ENCODE assay signal across 8 mouse cellular contexts in genomic region chr1:135789815-135790214, GRCm38 (mm10). TPM values are rescaled to one million over a fixed set of nuclear protein-coding genes. Genes with fewer than 3 reads are reported as not detected.
DNase-seq lines count a peak whose midpoint lies in the region; ATAC-seq and TF ChIP-seq lines count a peak whose summit lies in the region.

No protein-coding gene starts in this region.

- WGBS in cerebellum, adult 2 months, result 13% methylated on average over 5 of the region's 5 CpGs

- no peaks in the 10 kb centered on the region for H3K27me3 ChIP-seq in cerebellum, adult 2 months (ENCODE audit: control insufficient read depth, insufficient read depth, low read length)

- peak; percentile 72 for TF ChIP-seq CTCF in cerebellum, adult 2 months (IDR thresholded peaks at IDR 0.05; ENCODE audit: borderline replicate concordance, insufficient read depth, low read depth, low read length)

- peak; percentile 64; the same call in 1 of the 2 replicates for ATAC-seq in erythroblast, adult 5-6 weeks (replicated peaks; ENCODE audit: low FRiP score, poor library complexity, severe bottlenecking)
- ATAC-seq in megakaryocyte progenitor cell, adult 5-6 weeks (replicated peaks; ENCODE audit: poor library complexity), result peak; percentile 70

- H3K4me3 ChIP-seq in cerebellum, adult 2 months (replicated peaks; ENCODE audit: insufficient read depth, low read depth, low read length), result no peak overlapping the region

- H3K4me1 ChIP-seq in cerebellum, adult 2 months (ENCODE audit: control insufficient read depth, insufficient read depth, low read length), result no peaks in the 10 kb centered on the region

- TF ChIP-seq POLR2A in cerebellum, adult 2 months (IDR thresholded peaks at IDR 0.05; ENCODE audit: borderline replicate concordance, insufficient read depth, low read length), result no peak

- no peak overlapping the region for H3K27ac ChIP-seq in cerebellum, adult 2 months (ENCODE audit: insufficient read depth, low read length)

- DNase-seq in cerebellum, adult 2 months, result peak; percentile 32 to 59
- DNase-seq in cerebellum, adult 11-12 months, result no peak
- DNase-seq in 416B (ENCODE audit: low read depth), result peak; percentile 78
- peak; percentile 88 for DNase-seq in adrenal gland, postnatal 10 days
- DNase-seq in kidney, postnatal 14 days, result peak; percentile 72
- DNase-seq in spleen, postnatal 36 days (ENCODE audit: low spot score in 2 of 2), result peak; percentile 45 to 58

RNA-seq across cellular contexts. Expression of gene Tnni1, which starts 10.6 kb away (rescaled TPM):
- polyA plus RNA-seq in cerebellum, adult 2 months (2012; rRNA removed), result 22.1 and 25.9 TPM in 2 replicates
- total RNA-seq in adrenal gland, postnatal 10 days (2021), result 10 to 100 TPM in 1 of 2 experiments, 1 to 10 TPM in 1; 7.7 to 41.7 TPM
- total RNA-seq in erythroblast, adult 5-6 weeks (2015; ENCODE audit: low replicate concordance), result not detected in 2 replicates
- not detected in 2 replicates for total RNA-seq in erythroblast, adult 5-6 weeks (2017; ENCODE audit: low replicate concordance)
- total RNA-seq in megakaryocyte progenitor cell, adult 5-6 weeks (2015), result not detected in 2 replicates
- total RNA-seq in megakaryocyte progenitor cell, adult 5-6 weeks (2017), result not detected in 2 replicates

RNA-seq across cellular contexts. Expression of gene Phlda3, which starts 23.9 kb away (rescaled TPM):
- polyA plus RNA-seq in cerebellum, adult 2 months (2012; rRNA removed), result 72.7 and 93.0 TPM in 2 replicates
- total RNA-seq in adrenal gland, postnatal 10 days (2021), result 10 to 100 TPM; 42.9 to 82.7 TPM
- total RNA-seq in erythroblast, adult 5-6 weeks (2015; ENCODE audit: low replicate concordance), result not detected in 2 replicates
- not detected in 2 replicates for total RNA-seq in erythroblast, adult 5-6 weeks (2017; ENCODE audit: low replicate concordance)
- 0.61 and 1.1 TPM in 2 replicates for total RNA-seq in megakaryocyte progenitor cell, adult 5-6 weeks (2015)
- not detected in 2 replicates for total RNA-seq in megakaryocyte progenitor cell, adult 5-6 weeks (2017)

RNA-seq across cellular contexts. Expression of gene Lad1, which starts 28.6 kb away (rescaled TPM):
- polyA plus RNA-seq in cerebellum, adult 2 months (2012; rRNA removed), result 0.76 and 1.2 TPM in 2 replicates
- total RNA-seq in adrenal gland, postnatal 10 days (2021), result under 1 TPM; 0.21 TPM
- not detected in 2 replicates for total RNA-seq in erythroblast, adult 5-6 weeks (2015; ENCODE audit: low replicate concordance)
- not detected in 2 replicates for total RNA-seq in erythroblast, adult 5-6 weeks (2017; ENCODE audit: low replicate concordance)
- total RNA-seq in megakaryocyte progenitor cell, adult 5-6 weeks (2015), result not detected in 2 replicates
- not detected in 2 replicates for total RNA-seq in megakaryocyte progenitor cell, adult 5-6 weeks (2017)

RNA-seq across cellular contexts. Expression of gene Tnnt2, which starts 46.3 kb away (rescaled TPM):
- 1.4 and 2.8 TPM in 2 replicates for polyA plus RNA-seq in cerebellum, adult 2 months (2012; rRNA removed)
- total RNA-seq in adrenal gland, postnatal 10 days (2021), result 1 to 10 TPM; 2.6 to 5.1 TPM
- not detected in 2 replicates for total RNA-seq in erythroblast, adult 5-6 weeks (2015; ENCODE audit: low replicate concordance)
- total RNA-seq in erythroblast, adult 5-6 weeks (2017; ENCODE audit: low replicate concordance), result not detected in 2 replicates
- total RNA-seq in megakaryocyte progenitor cell, adult 5-6 weeks (2015), result not detected in 2 replicates
- not detected in 2 replicates for total RNA-seq in megakaryocyte progenitor cell, adult 5-6 weeks (2017)

Comparison
In these comparisons a context has a peak if more than half of its experiments do, and no peak if none do; other contexts are left out.
1. RNA of gene Tnni1, which starts 10.6 kb away (total RNA-seq): 7.7 to 41.7 TPM in adrenal gland, postnatal 10 days; not detected in erythroblast, adult 5-6 weeks and not detected in megakaryocyte progenitor cell, adult 5-6 weeks; every median in the first group is over 4 times any median in the second.
2. RNA of gene Phlda3, which starts 23.9 kb away (total RNA-seq): 42.9 to 82.7 TPM in adrenal gland, postnatal 10 days; 0.61 to 1.1 TPM in megakaryocyte progenitor cell, adult 5-6 weeks and not detected in erythroblast, adult 5-6 weeks; every median in the first group is over 10 times any median in the second.